Mouse (Mus musculus): Measurements from ENCODE around the gene Hoxb5.

DNA sequence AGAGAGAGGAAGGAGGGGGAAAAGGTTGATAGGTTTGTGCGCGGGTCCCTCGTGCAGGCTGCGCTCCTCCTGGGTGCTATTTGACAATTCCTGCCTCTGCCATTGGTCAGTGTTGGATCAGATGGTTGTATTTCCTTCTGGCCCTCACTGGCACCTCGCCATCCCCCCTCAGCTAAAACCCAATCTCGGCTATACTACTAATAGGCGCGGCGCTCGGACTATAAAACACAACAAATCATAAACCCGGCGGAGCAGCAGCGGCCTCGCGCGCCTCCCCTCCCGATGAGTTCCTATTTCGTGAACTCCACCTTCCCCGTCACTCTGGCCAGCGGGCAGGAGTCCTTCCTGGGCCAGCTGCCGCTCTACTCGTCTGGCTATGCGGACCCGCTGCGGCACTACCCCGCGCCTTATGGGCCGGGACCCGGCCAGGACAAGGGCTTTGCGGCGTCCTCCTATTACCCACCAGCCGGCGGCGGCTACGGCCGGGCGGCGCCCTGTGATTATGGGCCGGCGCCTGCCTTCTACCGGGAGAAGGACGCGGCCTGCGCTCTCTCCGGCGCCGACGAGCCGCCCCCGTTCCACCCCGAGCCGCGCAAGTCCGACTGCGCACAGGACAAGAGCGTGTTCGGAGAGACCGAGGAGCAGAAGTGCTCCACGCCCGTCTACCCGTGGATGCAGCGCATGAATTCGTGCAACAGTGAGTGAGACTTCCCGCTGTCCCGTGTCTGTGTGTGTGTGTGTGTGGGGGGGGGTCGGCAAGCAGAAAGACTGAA, 4.1 kb upstream of the Hoxb5 start:
- TF ChIP-seq EP300 (IDR thresholded peaks at IDR 0.05; ENCODE audit: insufficient read depth, low read depth, low read length) (no peak), CTCF (IDR thresholded peaks at IDR 0.05; ENCODE audit: low read depth, low read length) (no peak)
